Mouse (Mus musculus) midbrain, embryonic 11.5 days (tissue): Measurements from ENCODE around the gene Gart. TPM values are rescaled to one million over a fixed set of nuclear protein-coding genes. Genes with fewer than 3 reads are reported as not detected.

Source experiments
- ATAC-seq: fragments of 200-750 bp; cut with Nextera tagmentation; 2 replicates; pipeline ENCODE4 v1.8.0; 2017; ENCODE audit warnings: moderate TSS enrichment, moderate library complexity; ENCODE audit not compliant: low FRiP score
- DNase-seq: peaks from one replicate; pipeline ENCODE4 v3.0.0; 2015; ENCODE audit warnings: low spot score; ENCODE audit errors: missing footprints
- H3K27ac ChIP-seq: fragments of 300-500 bp; sonication (generic); 2 replicates; pipeline ENCODE4 v1.5.1; 2014; ENCODE audit warnings: low read depth, low read length
- H3K27me3 ChIP-seq: fragments of 300-500 bp; sonication (generic); 2 replicates; pipeline ENCODE4 v1.6.1; 2014; ENCODE audit warnings: mild to moderate bottlenecking, low read length, moderate library complexity, mixed read lengths; ENCODE audit not compliant: control insufficient read depth, insufficient read depth
- H3K36me3 ChIP-seq: fragments of 300-500 bp; sonication (generic); 2 replicates; pipeline ENCODE4 v1.6.1; 2014; ENCODE audit warnings: mild to moderate bottlenecking, low read length, moderate library complexity, mixed read lengths; ENCODE audit not compliant: control insufficient read depth, insufficient read depth
- H3K4me1 ChIP-seq: fragments of 300-500 bp; sonication (generic); 2 replicates; pipeline ENCODE4 v1.6.1; 2014; ENCODE audit warnings: low read length; ENCODE audit not compliant: control insufficient read depth, insufficient read depth
- H3K4me2 ChIP-seq: fragments of 300-500 bp; sonication (generic); 2 replicates; pipeline ENCODE4 v1.6.1; 2014; ENCODE audit warnings: mild to moderate bottlenecking, moderate library complexity
- H3K4me3 ChIP-seq: fragments of 300-500 bp; sonication (generic); 2 replicates; pipeline ENCODE4 v1.5.1; 2014; ENCODE audit warnings: low read depth, low read length
- H3K9ac ChIP-seq: fragments of 300-500 bp; sonication (generic); 2 replicates; pipeline ENCODE4 v1.6.1; 2014; ENCODE audit warnings: low read length
- H3K9me3 ChIP-seq: fragments of 300-500 bp; sonication (generic); 2 replicates; pipeline ENCODE4 v1.6.1; 2016; ENCODE audit warnings: low read length; ENCODE audit not compliant: control insufficient read depth
- WGBS: fragments of 180-500 bp; shearing (Covaris S2); extraction: QIAGEN DNeasy Blood & Tissue Kit; methylation state at CpG from one replicate; pipeline ENCODE4 v1.1.7; 2014; 5-methylcytosine and 5-hydroxymethylcytosine counted together
- polyA plus RNA-seq: library from polyadenylated mRNA; unstranded; fragments of >200 nt; fragmentation: Nextera tagmentation; extraction: Ambion mirVana; gene quantifications from 2 replicates; pipeline ENCODE4 v1.2.1, GENCODE M21; 2014

Gene Gart
- 107 and 111 TPM in 2 replicates for polyA plus RNA-seq

DNA sequence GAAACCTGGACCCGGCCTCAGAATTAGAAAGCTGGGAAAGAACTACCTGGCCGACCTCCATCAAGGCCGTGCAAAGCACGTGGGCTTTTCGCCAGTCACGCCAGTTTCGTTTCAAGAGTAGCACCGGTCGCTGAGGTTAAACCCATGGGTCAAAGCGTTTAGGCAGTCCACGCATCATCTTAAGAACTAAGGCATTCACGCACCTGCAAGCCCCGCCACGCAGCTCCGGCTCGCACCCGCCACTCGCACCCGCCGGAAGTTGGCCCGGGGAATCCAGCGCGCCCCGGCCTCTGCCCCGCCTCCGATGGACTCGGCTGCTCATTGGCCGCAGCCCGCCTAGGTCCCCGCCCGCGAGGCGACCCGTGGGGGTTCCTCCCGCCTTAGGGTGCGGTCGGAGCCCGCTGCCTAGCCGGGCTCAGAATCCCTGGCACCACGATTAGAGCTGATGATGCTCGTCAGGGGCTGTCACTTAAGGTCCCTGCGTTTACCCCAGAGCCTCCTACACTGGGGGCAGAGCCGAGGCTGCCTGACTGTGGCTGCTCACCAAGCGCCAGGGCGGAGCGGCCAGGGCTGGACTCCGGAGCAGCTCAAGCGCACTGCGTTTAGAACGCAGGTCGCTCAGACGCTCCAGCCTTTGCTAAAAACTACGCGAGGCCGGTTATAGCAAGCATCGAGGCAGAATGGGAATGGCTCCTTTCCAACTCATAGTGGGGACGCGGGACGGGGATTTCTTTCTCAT lies at the start of gene Gart:
Gene Gart (minus strand): TSS at position 272 of the 739 bp plus-strand sequence.
- Histone ChIP-seq H3K4me1 (peaks cover 5% of the 10 kb centered on the region; the same call in 1 of the 2 replicates), H3K9ac (peak within 1 kb of the TSS; percentile 89), H3K36me3 (no peaks in the 10 kb centered on the region; the same call in 1 of the 2 replicates), H3K4me2 (peak within 1 kb of the TSS; percentile 97), H3K4me3 (peak within 1 kb of the TSS; percentile 69), H3K27me3 (no peaks in the 10 kb centered on the region), H3K27ac (peak within 1 kb of the TSS; percentile 94), H3K9me3 (no peaks in the 10 kb centered on the region)
- peak; percentile 98 for DNase-seq
- peak; percentile 89 for ATAC-seq
- under 1% methylated on average over 59 of the region's 59 CpGs for WGBS

DNA sequence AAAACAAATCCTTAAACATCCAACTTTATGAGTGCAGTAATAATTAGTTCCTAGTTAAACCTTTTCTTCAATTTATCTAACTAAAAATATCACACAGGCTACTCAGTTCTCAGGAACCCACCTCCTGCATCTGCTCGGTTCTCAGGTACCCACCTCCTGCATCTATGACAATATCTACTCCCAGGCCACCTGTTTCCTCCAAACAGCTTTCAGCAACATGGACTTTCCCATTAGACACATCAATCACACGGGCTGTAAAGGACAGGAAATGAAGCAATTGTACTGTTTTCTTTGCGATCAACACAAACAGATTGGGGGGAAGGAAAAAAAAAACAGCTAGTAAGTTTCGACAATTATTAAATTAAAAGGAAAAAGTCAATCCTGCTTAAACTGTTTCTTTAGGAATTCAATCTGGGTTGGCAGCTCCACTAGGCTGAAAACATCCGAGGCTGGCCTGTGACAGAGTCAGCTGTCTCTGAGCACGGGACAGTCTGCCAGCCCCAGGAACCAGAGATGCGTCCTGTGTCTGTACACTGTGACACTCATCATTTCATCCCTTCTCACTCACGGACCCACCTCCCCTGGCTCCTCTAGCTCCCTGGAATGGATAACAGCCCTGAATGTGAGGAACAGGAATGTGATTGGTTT lies 48.5 kb upstream of the Gart start:
- Histone ChIP-seq H3K4me2 (no peak overlapping the region), H3K4me1 (no peaks in the 10 kb centered on the region), H3K9ac (no peak overlapping the region), H3K36me3 (peaks cover 5% of the 10 kb centered on the region; the same call in 1 of the 2 replicates), H3K27me3 (no peaks in the 10 kb centered on the region), H3K4me3 (no peak overlapping the region), H3K27ac (no peak overlapping the region), H3K9me3 (no peaks in the 10 kb centered on the region)
- 85% methylated on average over 8 of the region's 8 CpGs for WGBS
- ATAC-seq (no peak), DNase-seq (peak; percentile 60)

DNA sequence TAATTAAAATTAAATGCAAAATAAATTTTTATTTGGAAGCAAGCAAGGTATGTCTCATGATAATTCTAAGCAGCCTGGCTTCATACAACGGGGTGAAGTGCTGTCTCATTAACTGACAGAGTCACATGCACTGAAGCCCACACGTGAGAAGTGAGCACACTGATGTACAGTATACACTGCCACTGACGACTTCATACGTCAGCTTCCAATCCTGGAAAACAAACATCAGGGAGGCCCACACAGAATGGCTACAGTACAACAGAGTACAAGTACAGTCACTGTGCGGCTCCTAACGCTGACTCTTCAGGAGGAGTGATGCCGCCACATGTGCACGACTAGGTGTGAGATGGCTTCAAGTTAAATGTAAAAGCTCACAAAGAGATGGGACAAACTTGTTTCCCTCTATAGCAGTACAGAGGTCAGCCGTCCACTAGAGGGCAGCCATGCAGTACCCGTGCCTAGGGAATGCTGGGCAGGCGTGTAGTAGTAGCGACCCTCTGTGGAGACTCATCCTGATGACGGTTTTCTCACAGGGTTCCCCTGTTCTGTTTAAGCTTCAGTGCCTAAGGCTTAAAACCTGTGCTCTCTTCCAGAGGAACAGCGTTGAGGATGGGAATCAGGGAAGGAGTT lies 47.8 kb upstream of the Gart start:
- no peak overlapping the region for H3K4me3 ChIP-seq
- ATAC-seq, result peak; percentile 94
- H3K27ac ChIP-seq, result no peak overlapping the region
- 35% methylated on average over 14 of the region's 14 CpGs for WGBS
- peaks cover 5% of the 10 kb centered on the region; the same call in 1 of the 2 replicates for H3K36me3 ChIP-seq
- peak; percentile 96 for DNase-seq
- H3K9me3 ChIP-seq, result no peaks in the 10 kb centered on the region
- H3K9ac ChIP-seq, result no peak overlapping the region
- H3K4me1 ChIP-seq, result no peaks in the 10 kb centered on the region
- no peak overlapping the region for H3K4me2 ChIP-seq
- H3K27me3 ChIP-seq, result no peaks in the 10 kb centered on the region

DNA sequence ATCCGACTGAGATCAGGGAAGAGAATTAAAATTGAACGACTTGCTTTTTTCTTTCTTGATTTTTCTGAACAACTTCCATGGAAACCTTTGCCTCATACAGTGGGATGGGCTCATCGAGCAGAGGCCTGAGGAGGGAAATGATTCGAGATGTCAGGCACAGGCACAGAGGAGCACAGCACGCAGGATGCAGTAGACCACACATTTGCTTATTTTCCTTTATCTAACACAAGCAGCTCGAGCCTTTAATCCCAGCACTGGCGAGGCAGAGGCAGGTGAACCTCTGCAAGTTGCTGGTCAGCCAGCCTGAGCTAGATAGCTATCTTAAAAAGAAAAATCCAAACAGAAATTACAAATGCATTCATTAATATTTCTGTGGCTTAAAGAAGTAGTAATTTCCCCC lies 43.0 kb upstream of the Gart start:
- no peaks in the 10 kb centered on the region for H3K27me3 ChIP-seq
- DNase-seq (peak; percentile 80), ATAC-seq (no peak)
- no peaks in the 10 kb centered on the region; the same call in none of the 2 replicates for H3K36me3 ChIP-seq
- H3K4me1 ChIP-seq, result peaks cover 3% of the 10 kb centered on the region; the same call in 1 of the 2 replicates
- H3K4me3 ChIP-seq, result no peak overlapping the region
- no peak overlapping the region; the same call in 1 of the 2 replicates for H3K4me2 ChIP-seq
- WGBS, result 44% methylated on average over 7 of the region's 7 CpGs
- H3K27ac ChIP-seq, result no peak overlapping the region
- H3K9ac ChIP-seq, result 0 out of 2 replicates have a peak overlapping the region, but pooled peaks have one; percentile 4
- H3K9me3 ChIP-seq, result no peaks in the 10 kb centered on the region

DNA sequence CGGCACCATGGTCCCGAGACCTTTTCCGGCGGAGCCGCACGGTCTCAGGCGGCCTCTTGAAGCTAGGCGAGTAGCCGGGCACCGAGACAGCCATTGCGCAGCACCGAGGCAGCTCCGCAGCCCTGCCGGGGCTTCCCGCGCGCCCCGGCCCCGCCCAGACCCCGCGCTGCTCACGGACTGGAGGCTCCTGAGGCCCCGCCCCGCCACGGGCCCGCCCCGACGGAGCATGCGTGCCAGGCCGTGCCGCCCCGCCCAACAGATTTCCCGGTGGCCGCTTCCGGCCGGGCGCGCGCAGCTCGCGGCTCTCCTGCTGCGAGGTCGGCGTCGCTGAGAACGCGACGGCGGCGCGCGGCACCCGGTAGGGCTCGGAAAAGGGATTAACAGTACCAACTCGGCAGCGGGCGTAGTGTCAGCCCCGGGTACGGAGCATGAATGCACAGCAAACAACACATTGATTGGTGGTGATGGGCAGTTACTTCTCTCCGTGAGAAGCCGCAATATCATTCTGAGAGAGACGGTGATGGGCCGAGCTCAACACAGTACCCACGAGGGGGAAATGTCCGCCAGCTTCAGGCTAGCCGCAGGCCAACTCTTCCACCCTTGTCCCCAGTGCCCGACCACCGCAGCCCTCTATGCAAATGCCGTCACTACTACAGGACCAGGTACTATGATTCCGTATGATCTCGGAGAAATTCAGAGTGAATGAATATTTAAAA lies 42.0 kb upstream of the Gart start, which contains the start of gene Donson:
Gene Donson (minus strand): TSS at position 152 of the 716 bp plus-strand sequence.
- peak; percentile 100 for ATAC-seq

DNA sequence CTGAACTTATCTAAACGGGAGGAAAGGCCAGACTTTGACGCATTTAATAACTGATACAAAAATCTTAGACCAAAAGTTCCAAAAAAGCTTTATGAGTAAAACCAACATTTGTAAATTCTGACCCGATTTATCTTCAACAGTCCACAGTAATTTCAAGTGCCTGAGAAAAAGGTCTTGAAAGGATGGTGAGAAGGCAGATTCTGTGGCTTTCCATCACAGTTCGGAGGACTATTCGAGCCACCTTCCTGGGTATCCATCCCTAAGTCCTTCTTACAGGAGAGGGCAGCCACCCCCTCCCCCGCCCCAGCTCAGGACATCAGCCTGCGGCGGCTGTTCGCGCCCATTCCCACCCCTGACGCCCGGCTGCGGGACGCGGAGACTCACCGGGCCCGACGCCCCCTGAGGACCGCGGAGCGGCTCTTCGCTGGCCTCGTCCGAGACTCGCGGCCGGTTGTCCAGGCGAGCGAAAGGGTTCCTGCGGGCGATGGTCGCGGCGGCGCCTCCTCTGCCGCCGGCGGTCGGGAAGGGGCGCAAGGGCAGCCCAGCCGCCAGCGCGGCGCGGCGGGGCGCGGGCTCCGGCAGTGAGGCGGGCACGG lies 41.4 kb upstream of the Gart start:
- ATAC-seq (peak; percentile 71), DNase-seq (peak; percentile 91)
- Histone ChIP-seq H3K27me3 (no peaks in the 10 kb centered on the region), H3K4me3 (peak overlapping the region; percentile 84), H3K36me3 (no peaks in the 10 kb centered on the region; the same call in none of the 2 replicates), H3K9me3 (no peaks in the 10 kb centered on the region), H3K4me2 (peak overlapping the region; percentile 82), H3K4me1 (peaks cover 3% of the 10 kb centered on the region; the same call in 1 of the 2 replicates), H3K27ac (peak overlapping the region; percentile 82), H3K9ac (peak overlapping the region; percentile 89)
- WGBS, result 1% methylated on average over 45 of the region's 51 CpGs

More for the DNA sequence above, 42.0 kb upstream of the Gart start, which contains the start of gene Donson:
- Histone ChIP-seq H3K36me3 (no peaks in the 10 kb centered on the region; the same call in none of the 2 replicates), H3K27ac (peak within 1 kb of the TSS; percentile 82), H3K9ac (peak within 1 kb of the TSS; percentile 89), H3K4me3 (peak within 1 kb of the TSS; percentile 84), H3K27me3 (no peaks in the 10 kb centered on the region), H3K4me1 (peaks cover 3% of the 10 kb centered on the region; the same call in 1 of the 2 replicates), H3K4me2 (peak within 1 kb of the TSS; percentile 82), H3K9me3 (no peaks in the 10 kb centered on the region)
- peak; percentile 100 for DNase-seq
- under 1% methylated on average over 64 of the region's 71 CpGs for WGBS

DNA sequence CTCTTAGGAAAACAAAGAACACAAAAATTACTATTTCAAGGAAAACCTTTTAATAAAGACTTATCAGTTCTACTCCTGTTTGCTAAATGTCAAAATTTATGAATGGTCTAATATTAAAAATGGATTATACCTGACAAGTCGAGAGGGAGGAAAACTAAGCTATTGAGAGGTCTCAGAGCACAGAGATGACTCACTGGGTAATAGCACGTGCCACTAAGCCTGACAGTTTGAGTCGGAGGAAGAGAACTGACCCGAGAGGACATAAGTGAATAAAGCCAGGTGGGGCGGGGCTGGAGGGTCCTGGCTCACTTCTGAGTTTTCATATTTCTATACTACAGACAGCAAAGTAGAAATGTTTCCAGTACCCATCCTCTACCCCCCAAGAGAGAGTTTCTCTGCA lies 39.6 kb upstream of the Gart start:
- peaks cover 3% of the 10 kb centered on the region; the same call in 1 of the 2 replicates for H3K4me1 ChIP-seq
- no peak overlapping the region for H3K4me2 ChIP-seq
- no peaks in the 10 kb centered on the region for H3K27me3 ChIP-seq
- H3K36me3 ChIP-seq, result no peaks in the 10 kb centered on the region; the same call in none of the 2 replicates
- DNase-seq (no peak), ATAC-seq (no peak)
- no peak overlapping the region for H3K27ac ChIP-seq
- no peak overlapping the region for H3K4me3 ChIP-seq
- 86% methylated on average over 5 of the region's 5 CpGs for WGBS
- no peak overlapping the region for H3K9ac ChIP-seq
- H3K9me3 ChIP-seq, result no peaks in the 10 kb centered on the region

DNA sequence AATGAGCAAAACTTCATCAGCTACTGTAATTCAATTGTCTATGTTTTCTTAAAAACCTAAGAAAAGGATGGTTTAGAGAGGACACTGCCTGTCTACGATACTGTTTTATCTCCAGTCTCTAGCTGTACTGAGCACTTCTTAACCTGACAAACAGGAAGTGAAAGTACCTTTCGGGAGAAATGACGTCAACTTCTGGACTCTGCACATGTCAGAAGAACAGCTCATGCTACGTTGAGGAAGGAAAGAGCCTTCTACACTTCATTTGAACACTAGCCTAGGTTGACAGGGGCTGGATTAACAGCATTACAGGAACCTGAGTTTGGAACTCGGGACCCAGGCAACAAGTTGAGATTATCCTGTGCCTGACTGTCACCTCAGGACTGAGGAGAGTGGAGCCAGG lies 38.8 kb upstream of the Gart start:
- no peak overlapping the region for H3K4me3 ChIP-seq
- DNase-seq (no peak), ATAC-seq (no peak)
- no peak overlapping the region for H3K9ac ChIP-seq
- H3K27ac ChIP-seq, result no peak overlapping the region
- H3K27me3 ChIP-seq, result no peaks in the 10 kb centered on the region
- H3K4me2 ChIP-seq, result no peak overlapping the region
- 90% methylated on average over 5 of the region's 5 CpGs for WGBS
- no peaks in the 10 kb centered on the region; the same call in none of the 2 replicates for H3K36me3 ChIP-seq
- no peaks in the 10 kb centered on the region for H3K9me3 ChIP-seq
- peaks cover 3% of the 10 kb centered on the region; the same call in 1 of the 2 replicates for H3K4me1 ChIP-seq
